Mouse (Mus musculus): Measurements from ENCODE around the gene Cd300lg.

Gene Cd300lg

GRCm38 (mm10) chr11:102041350-102041949 lies at the start of gene Cd300lg:
Gene Cd300lg, plus strand, starts transcription at chr11:102041509.
- no peak for DNase-seq (ENCODE audit: low read depth, low spot score)

- no peak for DNase-seq (ENCODE audit: low read depth, low spot score)
Observed at GRCm38 (mm10) chr11:101991813-101992212, 49.5 kb upstream of the Cd300lg start.

- DNase-seq (ENCODE audit: low read depth, low spot score) = no peak
Observed at GRCm38 (mm10) chr11:101992411-101992810, 48.9 kb upstream of the Cd300lg start.

- no peak for DNase-seq (ENCODE audit: low read depth, low spot score)
Observed at GRCm38 (mm10) chr11:101994100-101994499, 47.2 kb upstream of the Cd300lg start.

- no peak for DNase-seq (ENCODE audit: low read depth, low spot score)
Observed at GRCm38 (mm10) chr11:101995938-101996337, 45.4 kb upstream of the Cd300lg start.

GRCm38 (mm10) chr11:101998258-101998657 lies 43.1 kb upstream of the Cd300lg start:
- peak; percentile 36 for DNase-seq (ENCODE audit: low read depth, low spot score)

- peak; percentile 70 for DNase-seq (ENCODE audit: low read depth, low spot score)
Observed at GRCm38 (mm10) chr11:101999466-101999865, 41.8 kb upstream of the Cd300lg start.

GRCm38 (mm10) chr11:102004251-102004650 lies 37.1 kb upstream of the Cd300lg start:
- no peak for DNase-seq (ENCODE audit: low read depth, low spot score)

- DNase-seq (ENCODE audit: low read depth, low spot score) = no peak
Observed at GRCm38 (mm10) chr11:102006271-102006670, 35.0 kb upstream of the Cd300lg start.

- no peak for DNase-seq (ENCODE audit: low read depth, low spot score)
Observed at GRCm38 (mm10) chr11:102006688-102007087, 34.6 kb upstream of the Cd300lg start.

- no peak for DNase-seq (ENCODE audit: low read depth, low spot score)
Observed at GRCm38 (mm10) chr11:102008372-102008771, 32.9 kb upstream of the Cd300lg start.

- no peak for DNase-seq (ENCODE audit: low read depth, low spot score)
Observed at GRCm38 (mm10) chr11:102008954-102009637, 32.2 kb upstream of the Cd300lg start.

GRCm38 (mm10) chr11:102010140-102010539 lies 31.2 kb upstream of the Cd300lg start:
- no peak for DNase-seq (ENCODE audit: low read depth, low spot score)

- DNase-seq (ENCODE audit: low read depth, low spot score) = no peak
Observed at GRCm38 (mm10) chr11:102011510-102011909, 29.8 kb upstream of the Cd300lg start.

- DNase-seq (ENCODE audit: low read depth, low spot score) = no peak
Observed at GRCm38 (mm10) chr11:102013201-102013600, 28.1 kb upstream of the Cd300lg start.

GRCm38 (mm10) chr11:102015472-102015871 lies 25.8 kb upstream of the Cd300lg start:
- DNase-seq (ENCODE audit: low read depth, low spot score) = no peak

- DNase-seq (ENCODE audit: low read depth, low spot score) = no peak
Observed at GRCm38 (mm10) chr11:102016136-102016535, 25.2 kb upstream of the Cd300lg start.

- DNase-seq (ENCODE audit: low read depth, low spot score) = no peak
Observed at GRCm38 (mm10) chr11:102019736-102020135, 21.6 kb upstream of the Cd300lg start.

GRCm38 (mm10) chr11:102021196-102021595 lies 20.1 kb upstream of the Cd300lg start:
- DNase-seq (ENCODE audit: low read depth, low spot score) = no peak

GRCm38 (mm10) chr11:102023406-102023805 lies 17.9 kb upstream of the Cd300lg start:
- no peak for DNase-seq (ENCODE audit: low read depth, low spot score)

- DNase-seq (ENCODE audit: low read depth, low spot score) = peak; percentile 92
Observed at GRCm38 (mm10) chr11:102024084-102024758, 17.1 kb upstream of the Cd300lg start.

- DNase-seq (ENCODE audit: low read depth, low spot score) = no peak
Observed at GRCm38 (mm10) chr11:102024875-102025274, 16.4 kb upstream of the Cd300lg start.

- no peak for DNase-seq (ENCODE audit: low read depth, low spot score)
Observed at GRCm38 (mm10) chr11:102025354-102025753, 16.0 kb upstream of the Cd300lg start.
